Mouse (Mus musculus) olfactory bulb, adult 2 months (tissue): Measurements from ENCODE around the gene Arcn1.

ENCODE experiments used
- CTCF ChIP-seq: fragments of 200-500 bp; IDR thresholded peaks from 2 replicates; pipeline ENCODE4 v1.5.1; 2012; ENCODE audit warnings: low read depth, mild to moderate bottlenecking, low read length, moderate library complexity; ENCODE audit not compliant: insufficient read depth
- POLR2A ChIP-seq: fragments of 200-500 bp; IDR thresholded peaks from 2 replicates; pipeline ENCODE4 v1.6.1; 2012; ENCODE audit warnings: mild to moderate bottlenecking, low read depth, low read length, moderate library complexity; ENCODE audit not compliant: insufficient read depth

DNA sequence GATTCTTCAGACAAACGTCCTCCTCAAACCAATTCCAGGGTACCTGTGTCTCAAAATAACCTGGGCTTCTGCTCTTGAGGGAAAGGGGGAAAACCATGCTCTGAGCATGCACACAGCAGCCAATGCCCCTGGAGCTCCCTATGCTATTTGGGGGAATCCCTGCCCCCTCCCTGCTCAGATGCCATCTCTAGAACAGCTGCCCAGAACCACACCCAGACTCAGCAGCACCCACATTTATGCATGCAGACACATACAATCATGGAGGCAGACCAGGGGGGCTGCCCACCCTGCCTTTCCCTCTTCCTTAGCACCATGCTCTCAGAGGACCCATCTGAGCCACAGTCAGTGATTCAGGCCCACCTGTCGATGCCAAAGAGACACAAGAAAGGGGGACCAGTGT is 54.1 kb downstream of the Arcn1 start:
- TF ChIP-seq POLR2A: no peak
- TF ChIP-seq CTCF: no peak
